Mouse (Mus musculus): ENCODE results near the gene Pdgfb. TPM values are rescaled to one million over a fixed set of nuclear protein-coding genes. Genes with fewer than 3 reads are reported as not detected.

Pdgfb gene
- polyA plus RNA-seq, 1 experiment from 2014 or later = 3.4 TPM

- Histone ChIP-seq H3K27ac (ENCODE audit: low read length) (peak overlapping the region; percentile 35; the same call in 1 of the 2 replicates), H3K27me3 (ENCODE audit: control insufficient read depth, insufficient read depth, low read length) (peaks cover 3% of the 10 kb centered on the region), H3K4me1 (ENCODE audit: control insufficient read depth, insufficient read depth, low read length) (peaks cover 27% of the 10 kb centered on the region), H3K36me3 (ENCODE audit: control insufficient read depth, insufficient read depth, low read length) (0 out of 2 replicates have a peak, but pooled peaks cover 3% of the 10 kb centered on the region), H3K4me3 (replicated peaks; ENCODE audit: low read length) (no peak overlapping the region), H3K9me3 (replicated peaks; ENCODE audit: control insufficient read depth, low read length) (no peaks in the 10 kb centered on the region), H3K9ac (ENCODE audit: low read length) (peak overlapping the region; percentile 30; the same call in 1 of the 2 replicates), H3K4me2 (ENCODE audit: low read depth, low read length) (no peak overlapping the region)
- 63% methylated on average over 7 of the region's 7 CpGs for WGBS
- no peak for ATAC-seq (ENCODE audit: insufficient read depth, low FRiP score)
Observed at GRCm38 (mm10) chr15:80006156-80006555, 8.6 kb downstream of the Pdgfb start.

DNA sequence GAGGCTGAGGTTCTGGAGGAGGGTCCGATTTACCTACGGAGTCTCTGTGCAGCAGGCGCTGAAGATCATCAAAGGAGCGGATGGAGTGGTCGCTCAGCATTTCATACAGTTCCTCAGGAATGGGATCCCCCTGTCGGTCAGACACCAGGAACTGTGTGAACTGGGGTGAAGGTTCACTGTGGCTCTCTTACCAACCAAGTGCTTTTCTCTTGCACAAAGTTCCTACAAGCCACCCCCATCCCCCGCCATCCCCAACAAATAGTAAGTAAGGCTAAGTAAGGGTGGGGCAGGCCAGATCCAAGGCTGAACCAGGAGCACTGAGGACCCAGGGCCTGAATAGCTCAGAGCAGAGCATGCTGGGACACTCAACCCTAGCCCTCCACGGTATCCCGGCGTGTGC lies 9.3 kb downstream of the Pdgfb start:
- H3K9ac ChIP-seq (ENCODE audit: low read length) = peak overlapping the region; percentile 14; the same call in 1 of the 2 replicates
- no peak overlapping the region for H3K4me2 ChIP-seq (ENCODE audit: low read depth, low read length)
- ATAC-seq (ENCODE audit: insufficient read depth, low FRiP score) = no peak
- no peaks in the 10 kb centered on the region for H3K9me3 ChIP-seq (replicated peaks; ENCODE audit: control insufficient read depth, low read length)
- H3K27ac ChIP-seq (ENCODE audit: low read length) = peak overlapping the region; percentile 56
- WGBS = 63% methylated on average over 10 of the region's 10 CpGs
- no peak overlapping the region for H3K4me3 ChIP-seq (replicated peaks; ENCODE audit: low read length)
- H3K36me3 ChIP-seq (ENCODE audit: control insufficient read depth, insufficient read depth, low read length) = 0 out of 2 replicates have a peak, but pooled peaks cover 3% of the 10 kb centered on the region
- no peaks in the 10 kb centered on the region for H3K27me3 ChIP-seq (ENCODE audit: control insufficient read depth, insufficient read depth, low read length)
- H3K4me1 ChIP-seq (ENCODE audit: control insufficient read depth, insufficient read depth, low read length) = peaks cover 21% of the 10 kb centered on the region

GRCm38 (mm10) chr15:80004644-80005340 lies 10.0 kb downstream of the Pdgfb start:
- H3K4me3 ChIP-seq (replicated peaks; ENCODE audit: low read length) = no peak overlapping the region
- H3K36me3 ChIP-seq (ENCODE audit: control insufficient read depth, insufficient read depth, low read length) = 0 out of 2 replicates have a peak, but pooled peaks cover 3% of the 10 kb centered on the region
- no peaks in the 10 kb centered on the region for H3K9me3 ChIP-seq (replicated peaks; ENCODE audit: control insufficient read depth, low read length)
- H3K27ac ChIP-seq (ENCODE audit: low read length) = peak overlapping the region; percentile 56
- ATAC-seq (ENCODE audit: insufficient read depth, low FRiP score) = peak; percentile 18; the same call in 1 of the 2 replicates
- 40% methylated on average over 14 of the region's 14 CpGs for WGBS
- no peak overlapping the region for H3K4me2 ChIP-seq (ENCODE audit: low read depth, low read length)
- H3K9ac ChIP-seq (ENCODE audit: low read length) = peak overlapping the region; percentile 14; the same call in 1 of the 2 replicates
- peaks cover 18% of the 10 kb centered on the region for H3K4me1 ChIP-seq (ENCODE audit: control insufficient read depth, insufficient read depth, low read length)
- no peaks in the 10 kb centered on the region for H3K27me3 ChIP-seq (ENCODE audit: control insufficient read depth, insufficient read depth, low read length)

- Histone ChIP-seq H3K4me1 (ENCODE audit: control insufficient read depth, insufficient read depth, low read length) (peaks cover 15% of the 10 kb centered on the region), H3K9ac (ENCODE audit: low read length) (no peak overlapping the region), H3K4me3 (replicated peaks; ENCODE audit: low read length) (no peak overlapping the region), H3K9me3 (replicated peaks; ENCODE audit: control insufficient read depth, low read length) (no peaks in the 10 kb centered on the region), H3K36me3 (ENCODE audit: control insufficient read depth, insufficient read depth, low read length) (0 out of 2 replicates have a peak, but pooled peaks cover 3% of the 10 kb centered on the region), H3K4me2 (ENCODE audit: low read depth, low read length) (no peak overlapping the region), H3K27ac (ENCODE audit: low read length) (no peak overlapping the region), H3K27me3 (ENCODE audit: control insufficient read depth, insufficient read depth, low read length) (no peaks in the 10 kb centered on the region)
- 47% methylated on average over 2 of the region's 2 CpGs for WGBS
- ATAC-seq (ENCODE audit: insufficient read depth, low FRiP score) = no peak
Observed at GRCm38 (mm10) chr15:80003581-80003980, 11.2 kb downstream of the Pdgfb start.

DNA sequence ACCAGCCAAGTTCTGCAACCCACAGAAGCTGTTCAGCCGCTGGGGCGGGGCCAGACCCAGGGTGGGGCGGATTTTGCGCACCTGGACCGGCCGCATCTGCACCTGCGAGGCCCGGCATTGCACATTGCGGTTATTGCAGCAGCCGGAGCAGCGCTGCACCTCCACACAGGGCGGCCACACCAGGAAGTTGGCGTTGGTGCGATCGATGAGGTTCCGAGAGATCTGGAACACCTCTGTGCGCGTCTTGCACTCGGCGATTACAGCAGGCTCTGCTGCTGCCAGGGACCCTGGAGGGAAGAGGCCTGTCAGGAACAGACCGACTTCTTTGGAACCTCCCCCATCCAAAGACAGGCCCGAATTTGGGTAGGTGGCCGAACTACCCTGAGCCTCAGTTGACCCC lies 13.2 kb downstream of the Pdgfb start:
- H3K9ac ChIP-seq (ENCODE audit: low read length) = no peak overlapping the region
- H3K36me3 ChIP-seq (ENCODE audit: control insufficient read depth, insufficient read depth, low read length) = 0 out of 2 replicates have a peak, but pooled peaks cover 3% of the 10 kb centered on the region
- H3K9me3 ChIP-seq (replicated peaks; ENCODE audit: control insufficient read depth, low read length) = no peaks in the 10 kb centered on the region
- no peak overlapping the region for H3K4me3 ChIP-seq (replicated peaks; ENCODE audit: low read length)
- no peak for ATAC-seq (ENCODE audit: insufficient read depth, low FRiP score)
- 90% methylated on average over 23 of the region's 23 CpGs for WGBS
- H3K4me2 ChIP-seq (ENCODE audit: low read depth, low read length) = no peak overlapping the region
- H3K4me1 ChIP-seq (ENCODE audit: control insufficient read depth, insufficient read depth, low read length) = peaks cover 15% of the 10 kb centered on the region
- no peaks in the 10 kb centered on the region for H3K27me3 ChIP-seq (ENCODE audit: control insufficient read depth, insufficient read depth, low read length)
- no peak overlapping the region for H3K27ac ChIP-seq (ENCODE audit: low read length)

- Histone ChIP-seq H3K9ac (ENCODE audit: low read length) (no peak overlapping the region), H3K27ac (ENCODE audit: low read length) (no peak overlapping the region), H3K27me3 (ENCODE audit: control insufficient read depth, insufficient read depth, low read length) (no peaks in the 10 kb centered on the region), H3K9me3 (replicated peaks; ENCODE audit: control insufficient read depth, low read length) (no peaks in the 10 kb centered on the region), H3K4me3 (replicated peaks; ENCODE audit: low read length) (no peak overlapping the region), H3K36me3 (ENCODE audit: control insufficient read depth, insufficient read depth, low read length) (0 out of 2 replicates have a peak, but pooled peaks cover 3% of the 10 kb centered on the region), H3K4me2 (ENCODE audit: low read depth, low read length) (no peak overlapping the region), H3K4me1 (ENCODE audit: control insufficient read depth, insufficient read depth, low read length) (peaks cover 11% of the 10 kb centered on the region)
- WGBS = 46% methylated on average over 8 of the region's 8 CpGs
- no peak for ATAC-seq (ENCODE audit: insufficient read depth, low FRiP score)
Observed at GRCm38 (mm10) chr15:80000694-80001093, 14.1 kb downstream of the Pdgfb start.

DNA sequence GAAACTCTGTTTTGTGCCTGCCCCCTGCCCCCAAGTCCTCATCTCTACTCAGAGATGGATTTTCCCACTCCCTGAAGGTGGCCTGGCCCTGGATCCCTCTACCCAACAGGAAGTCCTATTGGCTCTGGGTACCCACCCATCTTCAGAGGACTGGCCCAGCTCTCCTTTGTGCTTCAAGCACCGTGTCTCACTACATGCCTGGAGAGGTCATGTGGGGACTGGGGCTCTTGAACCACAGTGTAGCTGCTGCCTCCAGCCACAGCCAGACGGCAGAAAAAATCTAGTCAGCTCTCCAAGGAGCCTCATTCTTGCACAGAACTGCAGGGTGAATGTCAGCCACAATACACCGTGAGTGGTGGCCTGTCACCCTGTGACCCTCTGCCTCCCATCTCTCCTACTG lies 16.8 kb downstream of the Pdgfb start:
- 60% methylated on average over 3 of the region's 3 CpGs for WGBS
- no peak for ATAC-seq (ENCODE audit: insufficient read depth, low FRiP score)
- no peaks in the 10 kb centered on the region for H3K27me3 ChIP-seq (ENCODE audit: control insufficient read depth, insufficient read depth, low read length)
- no peak overlapping the region for H3K9ac ChIP-seq (ENCODE audit: low read length)
- no peak overlapping the region for H3K27ac ChIP-seq (ENCODE audit: low read length)
- no peaks in the 10 kb centered on the region for H3K9me3 ChIP-seq (replicated peaks; ENCODE audit: control insufficient read depth, low read length)
- H3K4me2 ChIP-seq (ENCODE audit: low read depth, low read length) = no peak overlapping the region
- 0 out of 2 replicates have a peak, but pooled peaks cover 3% of the 10 kb centered on the region for H3K36me3 ChIP-seq (ENCODE audit: control insufficient read depth, insufficient read depth, low read length)
- no peak overlapping the region for H3K4me3 ChIP-seq (replicated peaks; ENCODE audit: low read length)
- H3K4me1 ChIP-seq (ENCODE audit: control insufficient read depth, insufficient read depth, low read length) = no peaks in the 10 kb centered on the region

DNA sequence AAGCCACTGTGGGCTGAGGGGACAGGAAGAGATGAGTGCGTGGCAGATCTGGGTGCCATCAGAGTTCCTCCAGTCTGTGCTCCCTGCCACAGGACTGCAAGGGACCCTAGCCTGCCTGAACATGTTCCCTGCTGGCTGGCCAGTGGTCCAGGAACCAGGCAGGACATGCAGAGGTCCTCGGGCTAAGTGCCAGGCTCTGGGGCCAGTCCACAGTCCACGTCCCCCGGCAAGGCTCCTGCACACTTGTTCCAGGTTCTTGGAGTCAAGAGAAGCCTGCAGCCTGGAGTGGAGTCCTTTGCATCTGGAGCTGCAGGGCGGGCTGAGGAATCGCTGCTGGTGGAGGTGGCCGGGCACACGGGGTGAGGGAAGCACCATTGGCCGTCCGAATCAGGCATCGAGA lies 18.0 kb downstream of the Pdgfb start:
- Histone ChIP-seq H3K9me3 (replicated peaks; ENCODE audit: control insufficient read depth, low read length) (no peaks in the 10 kb centered on the region), H3K4me2 (ENCODE audit: low read depth, low read length) (no peak overlapping the region), H3K27me3 (ENCODE audit: control insufficient read depth, insufficient read depth, low read length) (no peaks in the 10 kb centered on the region), H3K9ac (ENCODE audit: low read length) (no peak overlapping the region), H3K36me3 (ENCODE audit: control insufficient read depth, insufficient read depth, low read length) (0 out of 2 replicates have a peak, but pooled peaks cover 3% of the 10 kb centered on the region), H3K27ac (ENCODE audit: low read length) (no peak overlapping the region), H3K4me1 (ENCODE audit: control insufficient read depth, insufficient read depth, low read length) (no peaks in the 10 kb centered on the region), H3K4me3 (replicated peaks; ENCODE audit: low read length) (no peak overlapping the region)
- 90% methylated on average over 11 of the region's 11 CpGs for WGBS
- ATAC-seq (ENCODE audit: insufficient read depth, low FRiP score) = no peak

GRCm38 (mm10) chr15:79995552-79995951 lies 19.2 kb downstream of the Pdgfb start:
- H3K4me3 ChIP-seq (replicated peaks; ENCODE audit: low read length) = no peak overlapping the region
- no peak overlapping the region for H3K9ac ChIP-seq (ENCODE audit: low read length)
- H3K27me3 ChIP-seq (ENCODE audit: control insufficient read depth, insufficient read depth, low read length) = no peaks in the 10 kb centered on the region
- no peaks in the 10 kb centered on the region for H3K9me3 ChIP-seq (replicated peaks; ENCODE audit: control insufficient read depth, low read length)
- H3K4me2 ChIP-seq (ENCODE audit: low read depth, low read length) = no peak overlapping the region
- ATAC-seq (ENCODE audit: insufficient read depth, low FRiP score) = no peak
- no peak overlapping the region for H3K27ac ChIP-seq (ENCODE audit: low read length)
- WGBS = 92% methylated on average over 7 of the region's 7 CpGs
- H3K4me1 ChIP-seq (ENCODE audit: control insufficient read depth, insufficient read depth, low read length) = no peaks in the 10 kb centered on the region
- no peaks in the 10 kb centered on the region for H3K36me3 ChIP-seq (ENCODE audit: control insufficient read depth, insufficient read depth, low read length)
